Mouse (Mus musculus) layer of hippocampus, postnatal 25 days (tissue): ENCODE measurements around the gene Slc25a11. TPM values are rescaled to one million over a fixed set of nuclear protein-coding genes. Genes with fewer than 3 reads are reported as not detected.

Source experiments
- DNase-seq, 2 experiments: peaks; one replicate each; pipeline ENCODE4 v3.0.0; 2022; ENCODE audit warnings: mixed read lengths in 2 of 2, low spot score in 1 of 2; ENCODE audit errors: extremely low spot score in 1 of 2
- total RNA-seq, 2 experiments: library from RNA; stranded (reverse); gene quantifications; 2 replicates each; pipeline ENCODE4 v1.2.3; 2021

The Slc25a11 gene
- total RNA-seq, 2 experiments from 2014 or later, result 127 to 129 TPM

DNA sequence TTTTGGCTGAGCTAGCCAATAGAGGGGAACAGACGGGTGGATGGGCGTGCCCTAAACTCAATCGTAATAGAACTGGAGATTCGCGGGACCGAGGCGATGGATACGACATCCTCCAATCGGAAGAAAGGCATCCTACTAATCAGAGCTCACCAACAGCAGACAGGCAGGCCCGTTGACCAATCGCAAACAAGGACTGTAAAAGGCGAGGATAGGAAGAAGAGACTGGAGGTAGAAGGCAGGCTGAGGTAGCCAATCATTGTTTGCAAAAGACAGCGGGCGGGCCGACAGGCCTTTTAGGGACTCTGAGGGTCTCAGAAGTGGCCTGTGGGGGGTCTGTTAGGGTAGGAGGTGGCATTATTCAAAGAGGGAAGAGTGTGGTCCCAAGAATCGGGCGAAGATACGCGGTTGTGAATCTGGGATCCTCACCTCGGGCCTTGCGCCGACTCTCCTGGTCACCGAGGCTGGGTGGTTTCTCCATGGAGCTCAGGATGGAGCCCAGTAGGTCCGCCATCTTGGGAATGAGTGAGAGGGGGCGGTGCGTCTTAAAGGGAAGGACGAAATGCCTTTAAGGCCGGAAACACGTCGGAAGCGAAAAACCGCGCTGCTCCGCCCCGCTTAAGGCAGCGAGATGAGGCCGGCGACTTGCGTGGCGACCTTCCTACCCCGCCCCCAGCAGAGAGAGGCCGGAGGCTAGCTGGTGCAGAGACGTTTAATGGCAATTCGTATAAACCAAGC lies 21.7 kb upstream of the Slc25a11 start, which contains the start of gene Spag7:
Spag7 (minus strand) TSS at position 646 of the 735 bp plus-strand sequence.
- DNase-seq, result peak; percentile 89 to 95

DNA sequence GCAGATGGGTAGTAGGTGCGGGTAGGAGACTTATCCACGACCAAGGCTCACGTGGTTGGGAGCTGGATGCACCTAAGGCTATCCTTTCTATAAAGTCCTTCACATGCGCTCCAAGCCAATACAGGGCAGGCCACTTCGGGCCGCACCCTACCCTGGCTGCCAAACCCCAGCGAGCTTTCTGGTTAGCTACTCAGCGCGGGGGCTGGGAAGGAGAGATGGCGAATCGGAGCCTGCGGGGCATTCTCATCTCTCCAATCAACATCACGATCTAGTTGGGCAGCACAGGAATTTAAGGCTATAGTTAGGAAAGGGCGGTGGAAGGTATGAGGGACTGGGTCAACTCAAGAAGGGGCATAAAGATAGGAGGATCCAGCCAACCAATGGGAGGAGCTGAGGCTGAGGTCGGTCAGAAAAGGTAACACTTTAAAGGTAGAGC lies 21.1 kb upstream of the Slc25a11 start:
- no peak for DNase-seq

DNA sequence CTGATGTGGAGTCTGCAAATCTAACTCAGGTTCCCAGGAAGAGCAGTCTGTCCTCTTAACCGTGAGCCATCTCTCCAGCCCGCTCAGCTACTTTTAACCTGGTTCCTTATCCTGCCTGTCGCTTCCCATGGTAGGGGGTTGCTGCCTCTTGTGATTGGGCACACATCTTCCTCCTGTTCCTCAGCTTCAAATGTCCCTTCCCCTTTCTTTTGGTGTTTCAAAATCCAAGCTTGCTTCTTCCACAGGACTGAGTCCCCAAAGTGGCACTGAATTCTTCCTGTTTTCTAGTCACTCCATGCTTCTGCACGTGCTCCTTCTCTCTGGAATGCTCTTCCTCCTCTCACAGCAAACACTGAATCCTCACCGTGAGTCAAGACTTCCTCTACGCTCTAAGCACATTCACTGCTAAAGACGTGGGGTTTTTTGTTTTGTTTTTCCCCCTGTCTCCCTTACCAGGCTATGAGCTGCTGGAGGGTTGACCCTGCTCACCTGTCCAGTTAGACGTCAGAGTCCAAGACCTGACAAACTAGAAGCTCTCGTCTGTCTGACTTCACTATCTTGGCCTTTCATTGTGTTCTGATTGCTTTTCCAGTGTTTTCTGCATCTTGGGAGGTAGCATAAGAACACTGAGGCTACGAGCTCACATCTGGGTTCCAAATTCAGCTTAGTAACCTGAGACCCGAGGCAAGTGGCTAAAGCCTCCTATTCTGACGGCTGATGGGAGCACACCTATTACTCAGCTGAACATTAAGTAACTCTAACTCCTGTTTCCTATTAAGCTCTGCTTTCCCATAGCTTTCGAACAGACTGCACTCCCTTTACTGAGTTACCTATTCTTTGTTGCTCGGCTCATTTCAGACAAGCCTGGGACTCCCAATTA lies 20.2 kb upstream of the Slc25a11 start:
- no peak for DNase-seq

DNA sequence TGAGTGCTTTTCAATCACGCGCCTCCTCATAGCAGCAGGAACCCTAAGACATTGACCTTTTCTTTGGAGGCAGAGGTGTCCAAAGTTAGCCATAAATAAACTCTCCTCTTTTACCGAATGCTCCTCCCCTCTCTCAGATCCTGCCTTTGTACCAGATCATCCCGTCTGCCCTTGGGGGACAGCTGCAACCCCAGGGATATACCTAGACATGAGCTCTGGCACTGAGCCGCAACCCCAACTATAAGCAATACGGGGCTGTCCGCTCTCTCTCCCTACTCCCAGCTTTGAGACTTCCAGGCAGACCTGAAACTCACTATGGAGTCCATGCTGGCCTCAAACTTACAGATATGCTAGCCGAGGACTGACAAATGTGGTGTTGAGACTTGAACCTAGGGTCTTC lies 19.4 kb upstream of the Slc25a11 start:
- no peak for DNase-seq

DNA sequence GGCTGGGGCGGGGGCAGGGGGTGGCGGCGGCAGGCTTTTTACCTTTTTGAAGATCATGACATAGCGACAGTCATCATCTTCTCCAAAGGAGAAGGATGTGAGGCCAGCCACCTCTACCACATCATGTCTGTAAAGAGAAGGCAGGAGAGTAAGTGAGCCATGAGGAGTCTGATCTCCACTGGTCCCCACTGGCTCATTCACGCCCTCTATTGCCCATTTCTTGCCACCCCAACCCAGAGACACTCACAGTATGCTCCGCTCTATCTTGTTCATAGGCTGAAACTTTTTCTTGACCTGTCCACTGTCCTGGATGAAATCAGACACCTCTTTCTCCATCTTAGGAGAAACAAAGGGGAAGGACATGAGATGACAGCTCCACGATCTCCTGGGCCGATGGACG lies 17.5 kb upstream of the Slc25a11 start:
- no peak for DNase-seq

DNA sequence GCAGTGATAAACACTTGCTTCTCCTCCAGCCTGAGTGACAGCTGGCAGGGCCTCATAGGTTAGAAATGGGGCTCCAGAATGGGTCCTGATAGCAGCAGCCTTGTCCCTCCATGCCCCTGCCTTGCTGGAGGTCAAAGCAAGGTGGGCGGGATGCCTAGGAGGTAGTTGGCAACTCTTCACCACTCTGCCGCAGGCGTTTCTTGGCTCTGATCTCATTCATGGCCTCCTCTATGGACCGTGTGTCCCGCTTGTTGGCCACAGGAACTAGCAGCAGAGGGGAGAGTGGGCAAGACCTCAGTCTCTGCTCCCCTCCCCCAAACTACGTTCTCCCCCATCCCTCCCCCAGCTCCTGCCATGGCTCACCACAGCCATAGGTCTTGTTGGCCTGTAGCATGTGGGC lies 16.7 kb upstream of the Slc25a11 start:
- DNase-seq, result no peak

DNA sequence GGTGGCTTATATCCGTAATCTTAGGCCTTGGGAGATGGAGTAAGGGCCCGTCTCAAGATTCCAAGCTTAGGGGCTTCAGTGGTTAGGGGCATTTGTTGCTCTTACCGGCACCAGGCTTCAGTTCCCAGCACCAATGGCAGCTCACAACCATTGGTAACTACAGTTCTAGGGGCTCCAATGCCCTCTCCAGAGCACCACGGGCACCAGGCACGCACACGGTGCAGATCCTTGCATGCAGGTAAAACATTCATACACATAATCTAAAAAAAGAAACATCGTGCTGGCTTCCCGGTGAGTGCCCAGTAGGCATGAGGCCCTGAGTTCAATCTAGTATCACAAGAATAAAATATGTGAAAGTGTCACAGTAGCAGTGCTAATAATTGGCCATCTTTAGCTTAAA lies 15.8 kb upstream of the Slc25a11 start:
- DNase-seq, result no peak

DNA sequence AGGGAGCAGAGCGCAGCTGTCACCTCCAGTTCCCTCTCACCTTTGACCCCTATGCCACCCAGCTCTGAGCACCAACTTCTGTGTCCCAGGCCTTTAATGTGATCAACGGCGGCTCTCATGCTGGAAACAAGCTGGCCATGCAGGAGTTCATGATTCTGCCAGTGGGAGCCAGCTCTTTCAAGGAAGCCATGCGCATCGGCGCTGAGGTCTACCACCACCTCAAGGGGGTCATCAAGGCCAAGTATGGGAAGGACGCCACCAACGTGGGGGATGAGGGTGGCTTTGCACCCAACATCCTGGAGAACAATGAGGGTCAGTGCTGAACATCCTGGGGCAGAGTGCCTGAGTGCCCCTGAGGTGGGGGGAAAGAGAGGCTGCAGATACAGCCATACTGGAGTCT lies 13.3 kb upstream of the Slc25a11 start:
- DNase-seq, result no peak

DNA sequence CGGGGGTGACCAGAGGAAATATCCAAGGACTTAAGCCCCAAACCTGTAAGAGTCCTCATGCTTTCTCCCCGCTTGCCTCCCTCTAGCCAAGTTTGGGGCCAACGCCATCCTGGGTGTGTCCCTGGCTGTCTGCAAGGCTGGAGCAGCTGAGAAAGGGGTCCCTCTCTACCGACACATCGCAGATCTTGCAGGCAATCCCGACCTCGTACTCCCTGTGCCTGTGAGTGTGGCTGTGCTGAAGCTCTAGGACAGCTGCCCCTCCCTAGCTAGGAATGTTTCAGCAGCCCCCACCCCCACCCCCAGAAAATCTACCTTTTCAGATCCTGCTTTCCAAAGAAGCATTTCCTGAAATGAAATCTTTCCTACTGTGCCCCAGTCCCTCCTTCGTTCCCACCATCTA lies 11.7 kb upstream of the Slc25a11 start:
- DNase-seq, result no peak

DNA sequence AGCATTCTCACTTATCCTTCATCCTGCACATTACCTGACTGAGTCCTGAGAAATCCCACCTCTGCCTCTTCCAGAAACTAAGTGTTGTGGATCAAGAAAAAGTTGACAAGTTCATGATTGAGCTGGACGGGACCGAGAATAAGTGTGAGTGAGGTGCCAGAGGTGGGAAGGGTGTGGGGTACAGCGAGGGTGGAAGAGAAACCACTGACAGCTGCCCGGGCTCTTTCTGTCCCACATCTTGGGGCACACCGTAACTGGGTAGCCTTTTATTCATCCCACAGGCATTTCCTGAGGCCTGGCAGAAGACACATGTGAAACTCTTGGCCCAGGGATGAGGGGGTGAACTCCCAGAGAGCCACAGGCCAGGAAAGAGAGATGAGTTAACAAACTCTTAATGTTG lies 11.2 kb upstream of the Slc25a11 start:
- DNase-seq, result no peak

DNA sequence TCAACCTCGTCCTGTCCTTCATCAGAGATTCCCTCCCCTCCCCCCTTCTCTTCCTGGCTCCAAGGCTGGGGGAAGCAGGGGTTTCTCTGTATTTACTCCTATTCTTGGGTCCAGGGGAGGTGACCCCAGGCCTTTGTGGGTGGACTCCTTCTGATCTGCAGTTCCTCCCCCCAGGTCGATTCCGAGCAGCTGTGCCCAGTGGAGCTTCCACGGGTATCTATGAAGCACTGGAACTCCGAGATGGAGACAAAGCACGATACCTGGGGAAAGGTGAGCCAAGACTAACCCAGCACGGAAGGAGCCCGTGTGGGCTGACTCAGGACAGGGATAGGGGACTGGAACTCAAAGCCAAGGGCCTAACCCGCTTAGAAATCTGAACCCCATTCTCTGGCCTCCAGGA lies 10.7 kb upstream of the Slc25a11 start:
- no peak for DNase-seq

DNA sequence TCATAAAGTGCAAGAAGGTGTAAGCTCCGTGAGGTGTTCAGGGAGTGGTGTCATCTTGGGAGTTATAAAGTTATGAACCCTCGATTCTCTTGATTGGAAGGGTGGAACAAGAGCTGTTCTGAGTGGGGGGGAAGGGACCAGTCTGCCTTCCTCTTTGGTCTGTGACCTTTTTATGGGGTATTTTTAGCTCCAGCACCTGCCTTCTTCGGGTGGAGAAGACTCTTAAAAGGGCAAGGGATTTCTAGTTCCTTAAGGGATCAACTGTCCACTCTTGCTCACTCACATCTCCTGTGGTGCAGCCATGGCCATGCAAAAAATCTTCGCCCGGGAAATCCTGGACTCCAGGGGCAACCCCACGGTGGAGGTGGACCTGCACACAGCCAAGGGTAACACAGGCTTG lies 10.3 kb upstream of the Slc25a11 start:
- no peak for DNase-seq

DNA sequence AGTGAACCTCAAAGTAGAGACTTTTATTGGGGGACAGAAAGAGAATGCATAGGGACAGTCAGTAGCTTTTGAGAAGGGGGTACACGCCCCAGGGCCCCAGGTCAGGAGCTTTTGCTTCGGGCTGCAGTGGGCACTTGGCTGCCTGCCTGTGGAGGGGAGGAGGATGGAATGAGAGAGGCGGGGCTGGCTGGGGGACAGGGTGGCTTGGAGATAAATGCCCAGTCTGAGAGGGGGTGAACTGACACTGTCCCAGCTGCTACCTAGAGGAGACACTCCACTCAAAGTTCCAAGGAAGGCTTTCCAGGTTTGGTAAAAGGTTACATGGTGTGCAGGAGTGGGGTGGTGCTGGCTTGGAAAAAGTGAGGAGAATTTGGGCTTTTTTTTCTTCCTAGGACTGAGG lies 9.7 kb upstream of the Slc25a11 start, which contains the start of gene Eno3:
Eno3 (plus strand) TSS at position 239 of the 400 bp plus-strand sequence.
- DNase-seq, result no peak

DNA sequence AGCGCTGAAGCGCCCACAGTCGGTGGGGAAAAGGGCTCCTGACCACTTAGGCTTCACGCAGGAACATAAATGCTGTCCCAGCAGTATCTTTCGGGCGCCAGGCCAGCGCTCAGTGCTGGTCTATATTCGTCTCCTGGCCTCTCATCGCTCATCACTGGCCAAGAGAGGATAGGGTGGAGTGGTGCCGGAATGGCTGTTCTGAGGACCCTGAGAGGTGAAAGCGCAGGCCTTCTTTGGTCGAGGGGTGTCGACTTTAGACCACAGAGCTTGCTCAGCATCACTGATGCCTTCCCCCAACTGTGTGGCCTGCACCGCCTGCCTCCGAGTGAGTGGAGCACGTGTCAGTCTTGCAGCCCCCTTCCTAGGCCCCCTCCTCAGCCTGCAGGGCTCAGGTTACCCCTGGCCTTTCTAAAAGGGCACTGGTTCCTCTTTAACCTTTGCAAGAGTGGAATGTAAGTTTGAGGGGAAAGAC lies 9.2 kb upstream of the Slc25a11 start:
- no peak for DNase-seq

DNA sequence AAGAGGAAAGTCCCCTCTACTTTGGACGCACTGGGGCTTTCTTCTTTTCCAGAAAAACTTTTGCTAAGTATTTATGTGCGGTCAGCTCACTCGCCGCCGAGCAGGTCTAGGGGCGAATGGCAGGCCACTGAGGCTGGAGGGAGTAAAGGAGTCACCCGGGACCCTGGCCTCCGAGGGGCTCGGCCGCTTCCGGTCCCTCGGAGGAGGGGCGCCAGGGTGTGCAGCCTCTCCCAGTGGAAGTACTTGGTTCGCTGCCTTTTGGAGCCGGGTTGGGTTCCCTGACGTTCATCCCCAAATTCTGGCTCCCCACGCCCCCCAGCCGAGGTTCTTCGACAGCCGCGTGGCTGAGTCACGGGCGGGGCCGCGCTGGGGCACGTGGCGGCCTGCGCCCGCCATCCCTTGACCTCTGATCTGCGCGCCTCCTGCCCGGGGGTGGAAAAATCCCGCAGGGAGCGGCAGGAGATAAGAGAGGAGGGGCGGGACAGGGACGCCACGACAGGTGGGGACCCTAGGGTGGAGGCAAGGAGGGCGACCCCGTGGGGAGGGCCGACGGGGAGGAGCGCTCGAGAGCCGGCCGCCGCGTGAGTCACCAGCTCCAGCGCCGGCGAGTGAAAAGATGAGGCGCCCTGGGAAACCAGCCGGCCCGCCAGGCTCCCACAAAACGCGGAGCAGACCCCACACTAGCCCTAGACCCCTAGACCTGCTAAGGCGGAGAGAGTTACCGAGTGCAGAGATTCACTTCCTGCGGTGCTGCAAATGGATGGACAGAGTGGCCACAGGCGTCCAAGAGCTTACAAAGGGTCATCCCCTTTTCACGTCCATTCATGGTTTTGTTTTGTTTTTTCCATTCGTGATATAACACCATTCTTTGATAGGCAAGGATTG lies 8.5 kb upstream of the Slc25a11 start:
- no peak for DNase-seq

DNA sequence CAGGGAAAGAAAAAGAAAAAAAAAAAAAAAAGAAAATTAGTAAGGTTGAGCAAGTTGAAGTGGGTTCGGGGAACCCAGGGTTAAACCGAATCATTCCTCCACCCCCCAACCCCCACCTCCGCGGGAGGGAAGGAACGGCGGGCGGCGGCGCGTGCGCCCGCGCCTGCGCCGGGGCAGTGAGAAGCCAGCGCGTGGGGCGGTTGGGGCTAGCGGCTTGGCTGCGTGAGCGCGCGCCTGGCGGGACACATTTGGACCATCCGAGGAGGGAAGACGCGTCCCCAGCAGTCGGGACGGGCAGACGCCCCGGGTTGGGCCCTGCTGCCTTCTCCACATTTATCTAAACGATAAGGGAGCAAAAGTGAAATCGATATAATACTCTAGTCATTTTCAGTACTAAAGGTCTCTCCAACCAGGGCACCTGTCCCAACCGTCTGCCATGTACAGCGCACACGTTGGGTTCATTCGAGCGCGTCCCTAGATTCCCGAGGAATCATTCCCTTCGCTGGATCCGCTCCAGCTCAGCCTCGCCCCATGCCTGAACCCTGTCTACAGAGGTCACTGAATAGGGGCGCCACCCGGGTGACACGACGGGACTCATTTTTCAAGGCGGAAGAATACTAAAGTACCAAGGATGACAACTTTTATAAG lies 7.8 kb upstream of the Slc25a11 start:
- DNase-seq, result peak; percentile 68 to 70

DNA sequence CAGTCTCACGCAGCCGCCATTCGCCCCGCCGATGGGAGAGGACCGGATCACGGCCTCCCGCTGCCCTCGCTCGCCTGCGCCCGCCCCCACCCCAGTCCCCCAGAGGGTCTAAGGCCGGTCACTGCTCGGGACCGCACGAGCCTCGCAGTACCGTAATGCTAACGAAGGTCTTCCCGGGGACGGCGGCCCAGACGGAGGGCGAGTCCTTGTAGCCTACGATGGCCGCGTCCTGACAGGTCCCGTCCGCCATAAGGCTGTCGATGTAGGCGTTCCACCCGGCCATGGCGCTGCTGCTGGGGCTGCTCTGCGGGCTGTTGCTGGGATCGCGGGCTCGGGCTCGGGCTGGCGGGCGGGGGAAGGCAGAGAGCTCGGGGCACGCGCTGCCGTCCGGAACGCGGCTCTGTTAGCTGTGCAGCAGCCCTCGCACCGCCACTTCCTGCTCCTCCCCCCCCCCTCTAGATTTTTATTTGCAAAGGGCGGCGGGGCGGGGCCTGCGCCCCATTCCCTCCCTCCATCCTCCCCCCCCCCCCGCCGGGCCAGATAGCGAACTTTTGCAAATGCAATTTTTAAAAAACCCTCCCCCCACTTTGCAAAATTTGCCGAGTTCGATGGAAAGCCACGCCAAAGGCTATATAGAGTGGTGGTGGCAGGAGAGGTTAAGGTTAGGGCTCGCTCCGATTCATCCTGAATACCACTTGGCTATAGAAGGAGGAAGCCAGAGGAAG lies 7.1 kb upstream of the Slc25a11 start, which contains the start of gene Pfn1:
Pfn1 (minus strand) TSS at position 447 of the 725 bp plus-strand sequence.
- peak; percentile 63 to 65 for DNase-seq

DNA sequence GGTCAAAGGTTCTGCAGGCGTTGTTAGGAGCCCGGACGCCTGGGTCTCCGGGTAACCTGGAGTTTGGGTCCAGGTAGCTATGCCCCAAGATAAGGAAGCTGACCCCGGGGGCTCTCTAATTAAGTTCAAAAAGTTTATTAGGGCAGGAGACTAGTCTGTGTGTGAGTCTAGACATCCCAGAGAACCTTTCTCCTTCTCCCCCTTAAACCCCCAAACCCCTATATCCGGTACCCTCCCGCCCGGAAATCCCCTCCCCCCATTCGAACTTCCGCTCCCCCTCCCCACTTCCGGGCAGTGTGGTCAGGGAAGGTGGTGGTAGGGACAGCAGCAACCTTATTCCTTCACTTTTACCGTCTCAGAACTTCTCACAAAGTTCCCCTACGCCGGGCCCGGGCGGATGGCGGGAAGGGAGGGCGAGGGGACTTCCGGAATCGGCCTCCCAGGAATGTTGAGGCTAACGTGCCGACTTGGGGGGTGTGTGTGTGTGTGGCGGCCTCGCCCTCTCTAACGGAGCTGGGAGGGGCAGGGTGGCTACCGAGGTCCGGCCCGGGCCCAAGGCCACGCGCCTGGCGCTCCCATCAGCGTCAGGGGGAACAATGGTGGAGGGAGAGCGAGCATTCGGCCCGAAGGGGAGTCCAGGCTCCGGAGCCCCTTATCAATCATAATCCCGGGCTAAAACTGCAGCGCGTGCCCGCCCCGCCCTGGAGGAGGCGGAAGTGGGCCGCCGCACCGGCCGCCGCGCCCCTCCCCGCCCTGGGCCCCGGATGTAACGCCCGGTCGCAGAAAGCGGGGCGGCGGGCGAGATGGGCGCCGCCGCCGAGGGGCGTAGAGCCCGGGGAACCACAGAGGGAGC lies 6.3 kb upstream of the Slc25a11 start:
- DNase-seq, result peak in 1 of 2 experiments; percentile 45
